Mouse (Mus musculus) liver, embryonic 15.5 days (tissue): ENCODE results near the gene Atat1. TPM values are rescaled to one million over a fixed set of nuclear protein-coding genes. Genes with fewer than 3 reads are reported as not detected.
A peak's percentile ranks its signal among the peaks of the same experiment; 100 is the strongest.

Experiments used
- ATAC-seq: fragments of 200-750 bp; cut with Nextera tagmentation; 2 replicates; pipeline ENCODE4 v1.8.0; 2017; ENCODE audit warnings: moderate number of reproducible peaks, mild to moderate bottlenecking, moderate library complexity; ENCODE audit not compliant: insufficient read depth
- H3K27ac ChIP-seq: fragments of 300-500 bp; sonication (generic); replicated peaks from 2 replicates; pipeline ENCODE4 v1.5.1; 2015; ENCODE audit warnings: mild to moderate bottlenecking, inconsistent platforms
- H3K27me3 ChIP-seq: fragments of 300-500 bp; sonication (generic); 2 replicates; pipeline ENCODE4 v1.6.1; 2015; ENCODE audit warnings: mild to moderate bottlenecking, inconsistent platforms
- H3K36me3 ChIP-seq: fragments of 300-500 bp; sonication (generic); replicated peaks from 2 replicates; pipeline ENCODE4 v1.6.1; 2015; ENCODE audit warnings: moderate library complexity, mild to moderate bottlenecking, inconsistent platforms
- H3K4me1 ChIP-seq: fragments of 300-500 bp; sonication (generic); replicated peaks from 2 replicates; pipeline ENCODE4 v1.6.1; 2015; ENCODE audit warnings: inconsistent platforms
- H3K4me2 ChIP-seq: fragments of 300-500 bp; sonication (generic); 2 replicates; pipeline ENCODE4 v1.6.1; 2015; ENCODE audit warnings: moderate library complexity, mild to moderate bottlenecking, inconsistent platforms
- H3K4me3 ChIP-seq: fragments of 300-500 bp; sonication (generic); replicated peaks from 2 replicates; pipeline ENCODE4 v1.5.1; 2015; ENCODE audit warnings: mild to moderate bottlenecking, inconsistent platforms
- H3K9ac ChIP-seq: fragments of 300-500 bp; sonication (generic); 2 replicates; pipeline ENCODE4 v1.6.1; 2015; ENCODE audit warnings: moderate library complexity, mild to moderate bottlenecking, inconsistent platforms
- H3K9me3 ChIP-seq: fragments of 300-500 bp; sonication (generic); replicated peaks from 2 replicates; pipeline ENCODE4 v1.6.1; 2016; ENCODE audit warnings: inconsistent platforms
- WGBS: fragments of 180-500 bp; shearing (Covaris S2); methylation state at CpG from one replicate; pipeline ENCODE4 v1.1.7; 2015; ENCODE audit warnings: mixed read lengths; ENCODE audit not compliant: insufficient replicate concordance; 5-methylcytosine and 5-hydroxymethylcytosine counted together
- polyA plus RNA-seq: library from polyadenylated mRNA; unstranded; fragments of >200 nt; fragmentation: Nextera tagmentation; extraction: Ambion mirVana; gene quantifications from 2 replicates; pipeline ENCODE4 v1.2.1, GENCODE M21; 2015

Atat1 gene
- polyA plus RNA-seq, 1 experiment from 2014 or later: 7.3 TPM

DNA sequence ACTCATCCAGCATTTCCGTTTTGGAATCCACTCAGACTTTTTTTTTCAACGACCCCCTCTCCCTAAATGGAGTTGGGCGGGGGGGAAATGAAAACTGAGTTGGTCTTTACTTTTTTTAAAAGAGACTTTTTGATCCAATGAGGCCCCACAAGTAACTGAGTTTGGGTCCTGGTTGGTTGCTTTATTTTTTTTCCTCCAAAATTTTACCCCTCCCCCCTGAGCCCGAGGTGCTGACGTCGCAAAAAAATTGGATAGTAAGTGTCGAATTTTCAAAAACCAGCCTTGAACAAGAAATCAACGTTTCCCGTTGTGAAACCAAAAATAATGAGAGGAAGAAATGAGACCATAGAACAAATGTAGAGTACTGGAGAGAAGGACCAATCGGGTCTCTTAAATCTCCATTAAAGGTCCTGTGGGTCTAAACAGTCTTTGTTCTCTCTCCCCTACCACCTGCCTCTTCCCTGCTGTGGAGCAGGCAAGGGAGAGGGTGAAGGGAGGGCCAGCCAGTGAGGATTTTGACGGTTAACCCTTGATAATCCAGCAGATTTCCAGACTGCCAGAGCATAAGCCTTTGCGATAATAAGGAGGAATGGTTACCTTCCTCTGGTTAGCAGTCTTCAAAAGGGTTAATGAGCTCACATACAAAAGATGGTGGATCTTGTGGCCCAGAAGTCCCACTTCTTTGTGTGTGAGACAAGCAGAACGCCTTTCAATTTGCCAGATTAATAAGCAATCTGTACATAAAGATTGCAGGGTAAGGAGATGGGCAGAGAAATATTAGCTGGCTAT, 7.8 kb upstream of the Atat1 start:
- Histone ChIP-seq H3K4me3 (peak overlapping the region; percentile 77), H3K9ac (peak overlapping the region; percentile 87), H3K4me1 (peaks cover 67% of the 10 kb centered on the region), H3K27me3 (no peaks in the 10 kb centered on the region), H3K4me2 (peak overlapping the region; percentile 74), H3K36me3 (peaks cover 49% of the 10 kb centered on the region), H3K9me3 (no peaks in the 10 kb centered on the region), H3K27ac (peak overlapping the region; percentile 96)
- WGBS: under 1% methylated on average over 13 of the region's 13 CpGs
- no peak for ATAC-seq

DNA sequence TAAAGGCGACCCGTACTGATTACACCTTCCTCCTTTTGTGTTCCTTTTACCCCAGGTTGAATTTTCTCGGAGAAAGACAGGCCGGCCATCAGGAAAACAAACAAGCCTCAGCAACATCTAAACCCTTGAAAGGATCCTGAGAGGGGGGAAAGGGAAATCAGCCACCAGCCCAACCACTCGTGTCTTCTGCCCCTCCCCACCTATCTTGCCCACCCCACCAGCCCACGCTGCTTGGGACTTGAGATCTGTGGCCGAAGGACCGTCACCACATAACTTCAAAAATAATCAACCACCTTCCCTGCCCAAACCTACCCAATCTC, 7.2 kb upstream of the Atat1 start:
- peak overlapping the region; percentile 87 for H3K9ac ChIP-seq
- 1% methylated on average over 8 of the region's 8 CpGs for WGBS
- H3K27me3 ChIP-seq: no peaks in the 10 kb centered on the region
- no peaks in the 10 kb centered on the region for H3K9me3 ChIP-seq
- peak overlapping the region; percentile 74 for H3K4me2 ChIP-seq
- H3K4me3 ChIP-seq: peak overlapping the region; percentile 77
- H3K36me3 ChIP-seq: peaks cover 49% of the 10 kb centered on the region
- ATAC-seq: no peak
- H3K4me1 ChIP-seq: peaks cover 67% of the 10 kb centered on the region
- H3K27ac ChIP-seq: peak overlapping the region; percentile 96

DNA sequence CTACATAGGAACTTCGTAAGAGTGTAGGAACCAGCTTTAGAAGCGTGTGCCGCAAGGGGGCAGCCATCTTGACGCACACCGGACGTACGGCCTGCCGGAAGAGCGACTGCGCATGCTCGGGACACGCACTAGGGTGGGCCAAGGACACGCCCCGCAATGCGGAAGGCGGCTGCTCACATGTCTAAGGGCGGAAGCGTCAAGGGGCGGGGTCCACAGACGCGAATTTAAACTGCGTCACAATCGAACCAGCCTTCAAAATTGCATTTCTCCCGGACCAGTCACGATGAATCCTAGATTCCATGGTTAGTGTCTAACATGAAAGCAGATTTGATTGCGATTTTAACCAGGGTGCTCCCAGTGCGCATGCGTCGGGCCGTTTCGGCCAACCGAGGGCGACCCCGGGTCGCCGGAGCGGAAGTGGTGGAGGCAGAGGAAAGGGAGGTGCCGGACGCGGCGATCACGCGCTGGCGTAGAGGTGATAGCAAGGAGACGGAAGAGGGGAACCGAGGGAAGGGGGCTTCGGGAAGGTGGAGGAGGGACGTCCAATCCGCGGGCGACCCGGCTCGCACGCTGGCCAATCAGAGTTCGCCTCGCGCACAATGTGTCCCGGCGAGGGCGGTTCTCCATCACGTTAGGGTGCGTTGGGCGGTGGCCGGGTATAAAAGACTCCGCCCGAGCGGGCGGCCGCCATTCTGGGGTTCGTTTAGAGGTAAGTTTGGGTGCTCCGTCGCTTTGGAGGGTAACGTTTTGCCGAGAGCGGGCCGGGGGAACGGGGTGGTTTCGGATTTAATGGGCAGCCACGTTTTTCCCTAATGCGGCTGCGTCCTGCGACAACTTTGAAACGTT, 6.6 kb upstream of the Atat1 start, which contains the start of the genes Mrps18b and Ppp1r10:
Gene Mrps18b (minus strand): TSS at position 93 of the 846 bp plus-strand sequence.
Gene Ppp1r10 (plus strand): TSS at position 138 of the 846 bp plus-strand sequence.
- H3K4me2 ChIP-seq: peak within 1 kb of the TSS; percentile 82
- peaks cover 51% of the 10 kb centered on the region for H3K36me3 ChIP-seq
- no peaks in the 10 kb centered on the region for H3K9me3 ChIP-seq
- no peaks in the 10 kb centered on the region for H3K27me3 ChIP-seq
- H3K4me1 ChIP-seq: peaks cover 64% of the 10 kb centered on the region
- peak within 1 kb of the TSS; percentile 77 for H3K4me3 ChIP-seq
- peak; percentile 87 for ATAC-seq
- peak within 1 kb of the TSS; percentile 96 for H3K27ac ChIP-seq
- WGBS: under 1% methylated on average over 83 of the region's 83 CpGs
- peak within 1 kb of the TSS; percentile 87 for H3K9ac ChIP-seq

DNA sequence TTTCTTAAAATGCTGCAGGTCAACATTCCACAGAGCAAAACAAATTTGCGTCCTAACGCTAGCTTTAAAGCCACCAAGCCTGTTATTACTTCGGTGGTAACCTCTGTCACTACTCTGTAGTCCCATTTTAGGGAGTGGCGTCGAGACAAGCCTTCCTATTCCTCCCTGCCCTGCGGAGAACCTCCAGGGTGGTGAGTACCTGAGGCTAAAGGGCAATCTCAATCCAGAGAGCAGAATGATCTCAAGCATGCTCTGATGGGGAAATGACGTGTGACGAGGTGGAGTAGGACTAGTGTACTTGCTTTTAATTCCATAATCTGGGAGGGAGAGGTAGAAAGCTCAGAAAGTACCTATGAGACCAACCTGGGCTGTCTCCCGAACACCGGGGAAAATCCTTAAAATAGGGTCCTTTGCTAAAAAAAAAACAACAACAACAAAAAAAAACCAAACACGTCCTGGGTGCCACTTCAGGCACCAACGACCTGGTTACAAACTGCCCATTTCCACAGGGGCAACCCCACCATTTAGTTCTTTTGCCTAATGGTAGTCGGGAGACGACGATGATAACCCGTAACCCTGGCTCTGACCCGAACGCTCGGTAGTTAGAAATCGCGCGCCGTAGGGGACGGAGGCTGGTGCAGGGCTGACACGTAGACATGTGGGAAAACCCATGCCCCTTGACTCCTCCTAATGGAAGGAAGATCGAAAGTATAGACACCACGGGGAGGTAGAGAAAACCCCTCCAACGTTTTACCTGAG, 5.8 kb upstream of the Atat1 start:
- H3K27me3 ChIP-seq: no peaks in the 10 kb centered on the region
- no peak; the same call in none of the 2 replicates for ATAC-seq
- H3K4me2 ChIP-seq: peak overlapping the region; percentile 82
- peaks cover 64% of the 10 kb centered on the region for H3K4me1 ChIP-seq
- peak overlapping the region; percentile 87 for H3K9ac ChIP-seq
- H3K27ac ChIP-seq: peak overlapping the region; percentile 96
- H3K36me3 ChIP-seq: peaks cover 53% of the 10 kb centered on the region
- no peaks in the 10 kb centered on the region for H3K9me3 ChIP-seq
- peak overlapping the region; percentile 77 for H3K4me3 ChIP-seq
- under 1% methylated on average over 28 of the region's 28 CpGs for WGBS

DNA sequence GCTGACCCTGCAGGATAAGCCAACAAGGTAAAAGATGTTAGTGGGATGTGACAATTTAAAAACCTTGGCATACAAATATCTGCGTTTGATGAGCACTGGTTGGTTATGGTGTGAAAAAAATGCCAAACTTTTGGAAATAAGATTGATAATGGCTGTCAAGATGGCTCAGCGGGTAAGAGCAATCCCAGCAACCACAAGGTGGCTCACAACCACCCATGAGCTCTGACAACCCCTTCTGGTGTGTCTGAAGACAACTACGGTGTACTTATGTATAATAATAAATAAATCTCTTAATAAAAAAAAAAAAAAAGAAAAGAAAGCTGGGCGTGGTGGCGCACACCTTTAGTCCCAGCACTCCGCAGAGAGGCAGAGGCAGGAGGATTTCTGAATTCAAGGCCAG, 5.1 kb upstream of the Atat1 start:
- no peak for ATAC-seq
- Histone ChIP-seq H3K4me1 (peaks cover 60% of the 10 kb centered on the region), H3K36me3 (peaks cover 46% of the 10 kb centered on the region), H3K9ac (no peak overlapping the region; the same call in 1 of the 2 replicates), H3K4me2 (peak overlapping the region; percentile 82), H3K27me3 (no peaks in the 10 kb centered on the region), H3K27ac (0 out of 2 replicates have a peak overlapping the region, but pooled peaks have one; percentile 96), H3K4me3 (peak overlapping the region; percentile 77), H3K9me3 (no peaks in the 10 kb centered on the region)
- WGBS: 52% methylated on average over 6 of the region's 6 CpGs

DNA sequence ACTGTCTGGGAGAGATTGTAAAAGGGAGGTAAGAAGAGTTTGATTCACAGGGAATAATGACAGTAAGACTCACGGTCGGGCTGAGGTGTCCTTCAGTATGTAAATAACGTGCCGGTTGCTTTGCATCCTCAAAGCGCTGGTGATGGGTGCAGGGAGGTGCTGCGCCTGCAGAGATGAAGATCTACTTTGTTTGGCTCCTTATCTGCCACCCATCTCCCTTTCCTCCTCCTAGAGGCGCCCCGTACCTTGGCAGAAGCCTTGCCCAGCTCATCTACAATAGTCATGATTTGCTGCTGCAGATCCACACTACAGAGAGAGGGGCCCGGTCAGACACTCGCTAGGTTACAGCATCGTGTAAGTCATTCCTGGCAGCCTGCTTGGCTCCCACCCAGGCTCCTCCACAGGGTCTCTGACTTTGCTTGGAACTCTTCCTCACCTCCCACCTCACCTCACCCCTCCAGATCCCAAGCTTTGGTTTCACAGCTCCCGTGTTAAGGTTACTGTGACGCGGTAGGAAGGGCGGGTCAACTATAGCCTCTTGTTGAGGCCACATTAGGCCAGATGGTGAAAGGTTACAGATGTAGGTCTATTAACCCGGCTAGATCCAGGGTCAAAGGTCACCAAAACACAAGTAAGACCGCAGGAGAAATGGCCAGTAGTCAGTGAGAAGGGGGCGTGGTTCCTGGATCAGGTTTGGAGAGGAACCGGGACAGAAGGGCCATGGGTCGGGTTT, 523 bp downstream of the Atat1 start:
- peak overlapping the region; percentile 92 for H3K4me2 ChIP-seq
- peak; percentile 55 for ATAC-seq
- 27% methylated on average over 20 of the region's 20 CpGs for WGBS
- H3K4me3 ChIP-seq: peak overlapping the region; percentile 77
- no peaks in the 10 kb centered on the region for H3K9me3 ChIP-seq
- H3K4me1 ChIP-seq: peaks cover 55% of the 10 kb centered on the region
- no peaks in the 10 kb centered on the region for H3K27me3 ChIP-seq
- peak overlapping the region; percentile 71 for H3K9ac ChIP-seq
- peak overlapping the region; percentile 80 for H3K27ac ChIP-seq
- H3K36me3 ChIP-seq: peaks cover 57% of the 10 kb centered on the region

DNA sequence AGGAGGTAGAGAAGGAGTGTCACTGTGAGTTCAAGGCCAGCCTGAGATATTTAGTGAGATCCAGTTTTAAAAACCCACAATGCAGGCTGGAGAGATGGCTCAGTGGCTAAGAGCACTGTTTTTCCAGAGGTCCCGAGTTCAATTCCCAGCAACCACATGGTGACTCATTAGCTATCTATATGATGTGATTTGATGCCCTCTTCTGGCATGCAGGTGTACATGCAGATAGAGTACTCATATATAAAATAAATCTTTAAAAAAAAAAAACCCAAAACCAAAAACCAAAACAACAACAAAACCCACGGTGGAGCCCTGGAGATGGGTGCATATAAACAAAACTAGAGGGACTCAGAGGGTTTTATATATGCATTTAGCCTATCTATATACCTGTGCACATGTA, 2.3 kb downstream of the Atat1 start:
- Histone ChIP-seq H3K9ac (no peak overlapping the region), H3K36me3 (peaks cover 48% of the 10 kb centered on the region), H3K27me3 (no peaks in the 10 kb centered on the region), H3K4me1 (peaks cover 48% of the 10 kb centered on the region), H3K9me3 (no peaks in the 10 kb centered on the region), H3K27ac (no peak overlapping the region), H3K4me2 (no peak overlapping the region), H3K4me3 (no peak overlapping the region)
- 49% methylated on average over 2 of the region's 2 CpGs for WGBS
- no peak for ATAC-seq

DNA sequence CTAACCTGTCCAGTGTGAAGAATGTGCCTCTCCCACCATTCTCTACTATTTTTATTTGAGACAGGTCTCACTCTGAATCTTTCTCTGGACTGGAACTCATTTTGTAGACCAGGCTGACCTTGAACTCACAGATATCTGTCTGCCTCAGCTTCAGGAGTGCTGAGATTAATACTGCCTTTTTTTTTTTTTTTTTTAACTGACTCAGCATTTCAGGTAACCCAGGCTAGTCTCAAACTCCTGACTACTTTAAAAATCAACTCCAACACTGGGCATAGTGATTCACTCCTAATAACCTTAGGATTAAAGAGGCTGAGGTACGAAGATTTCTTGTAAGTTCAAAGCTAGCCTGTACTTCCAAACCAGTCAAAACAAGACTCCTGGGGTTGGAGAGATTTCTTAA, 4.3 kb downstream of the Atat1 start:
- ATAC-seq: no peak
- H3K27ac ChIP-seq: no peak overlapping the region
- no peaks in the 10 kb centered on the region for H3K9me3 ChIP-seq
- H3K4me1 ChIP-seq: peaks cover 41% of the 10 kb centered on the region
- 77% methylated on average over 1 of the region's 1 CpGs for WGBS
- H3K27me3 ChIP-seq: no peaks in the 10 kb centered on the region
- H3K4me2 ChIP-seq: no peak overlapping the region
- H3K9ac ChIP-seq: no peak overlapping the region
- no peak overlapping the region for H3K4me3 ChIP-seq
- H3K36me3 ChIP-seq: peaks cover 29% of the 10 kb centered on the region

DNA sequence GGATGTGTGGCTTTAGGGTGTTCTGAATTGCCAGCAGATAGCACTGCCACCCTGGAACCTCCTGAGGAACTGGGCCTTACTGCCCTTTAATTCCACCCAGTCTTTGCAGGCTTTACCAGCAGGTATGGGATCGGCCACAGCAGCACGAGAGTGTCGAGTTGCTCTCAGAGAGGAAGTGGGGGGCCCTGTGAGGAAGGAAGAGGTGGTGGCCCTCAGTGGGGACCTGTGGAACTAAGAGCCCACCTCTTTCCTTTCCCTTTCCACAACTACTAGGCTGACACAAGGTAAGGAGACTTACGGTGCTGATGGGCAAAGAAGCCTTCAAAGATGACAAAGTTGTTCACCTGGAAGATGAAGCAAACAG, 5.9 kb downstream of the Atat1 start:
- H3K4me3 ChIP-seq: no peak overlapping the region
- no peak overlapping the region for H3K9ac ChIP-seq
- ATAC-seq: no peak
- no peak overlapping the region for H3K4me2 ChIP-seq
- 37% methylated on average over 4 of the region's 4 CpGs for WGBS
- no peaks in the 10 kb centered on the region for H3K9me3 ChIP-seq
- H3K27me3 ChIP-seq: no peaks in the 10 kb centered on the region
- H3K27ac ChIP-seq: 0 out of 2 replicates have a peak overlapping the region, but pooled peaks have one; percentile 24
- H3K4me1 ChIP-seq: peaks cover 36% of the 10 kb centered on the region
- H3K36me3 ChIP-seq: peaks cover 29% of the 10 kb centered on the region

DNA sequence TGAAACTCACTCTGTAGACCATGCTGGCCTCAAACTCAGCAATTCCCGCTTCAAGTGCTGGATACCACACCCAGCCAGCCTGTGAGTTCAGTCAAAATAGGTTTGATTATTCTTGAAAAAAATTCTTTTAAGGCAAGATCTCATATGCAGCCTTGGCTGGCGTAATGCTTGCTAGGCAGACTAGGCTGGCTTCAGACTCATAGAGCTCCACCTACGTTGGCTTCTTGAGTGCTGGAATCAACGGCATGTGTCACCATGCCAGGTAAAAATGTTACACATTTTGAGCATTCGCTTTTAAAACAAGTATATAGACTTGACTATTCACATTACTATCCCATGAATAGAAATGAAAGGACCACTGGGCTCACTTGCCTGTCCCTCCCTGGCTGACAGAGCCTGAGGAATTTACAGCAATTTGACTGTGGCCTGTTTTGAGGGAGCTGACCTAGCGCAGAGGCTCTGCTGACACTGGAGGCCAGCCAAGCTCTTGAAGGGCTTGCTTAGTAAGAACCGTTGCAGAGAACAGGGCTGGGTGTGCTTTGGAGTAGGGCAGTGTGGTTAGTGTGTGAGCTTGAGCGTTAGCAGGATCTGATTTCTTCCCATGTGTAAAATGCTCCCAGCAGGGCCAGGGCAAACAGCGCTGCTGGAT, 6.4 kb downstream of the Atat1 start:
- Histone ChIP-seq H3K4me3 (no peak overlapping the region), H3K4me2 (no peak overlapping the region), H3K36me3 (peaks cover 29% of the 10 kb centered on the region), H3K27ac (no peak overlapping the region), H3K9ac (no peak overlapping the region), H3K27me3 (no peaks in the 10 kb centered on the region), H3K9me3 (no peaks in the 10 kb centered on the region), H3K4me1 (peaks cover 31% of the 10 kb centered on the region)
- WGBS: 61% methylated on average over 9 of the region's 9 CpGs
- no peak for ATAC-seq
